Mouse (Mus musculus) forebrain, embryonic 14.5 days (tissue): ENCODE measurements around the gene Grin2d. TPM values are rescaled to one million over a fixed set of nuclear protein-coding genes. Genes with fewer than 3 reads are reported as not detected.

Source experiments
- ATAC-seq: fragments of 200-750 bp; cut with Nextera tagmentation; 2 replicates; pipeline ENCODE4 v1.8.0; 2017; ENCODE audit warnings: mild to moderate bottlenecking, moderate library complexity
- DNase-seq: peaks from one replicate; pipeline ENCODE4 v3.0.0-alpha.2; 2015; ENCODE audit warnings: low spot score
- H3K27ac ChIP-seq: fragments of 300-500 bp; sonication (generic); 2 replicates; pipeline ENCODE4 v1.5.1; 2014; ENCODE audit warnings: low read depth, mild to moderate bottlenecking, control low read depth, low read length, moderate library complexity
- H3K27me3 ChIP-seq: fragments of 300-500 bp; sonication (generic); replicated peaks from 2 replicates; pipeline ENCODE4 v1.6.1; 2014; ENCODE audit warnings: low read length, control low read depth, mixed read lengths; ENCODE audit not compliant: control insufficient read depth, insufficient read depth
- H3K36me3 ChIP-seq: fragments of 300-500 bp; sonication (generic); 2 replicates; pipeline ENCODE4 v1.6.1; 2014; ENCODE audit warnings: low read length, control low read depth; ENCODE audit not compliant: control insufficient read depth, insufficient read depth
- H3K4me1 ChIP-seq: fragments of 300-500 bp; sonication (generic); 2 replicates; pipeline ENCODE4 v1.6.1; 2014; ENCODE audit warnings: antibody characterized with exemption, low read length, control low read depth; ENCODE audit not compliant: control insufficient read depth, insufficient read depth
- H3K4me2 ChIP-seq: fragments of 300-500 bp; sonication (generic); 2 replicates; pipeline ENCODE4 v1.6.1; 2014; ENCODE audit warnings: mild to moderate bottlenecking, control low read depth, low read length
- H3K4me3 ChIP-seq: fragments of 300-500 bp; sonication (generic); 2 replicates; pipeline ENCODE4 v1.5.1; 2014; ENCODE audit warnings: low read depth, low read length, control low read depth
- H3K9ac ChIP-seq: fragments of 300-500 bp; sonication (generic); 2 replicates; pipeline ENCODE4 v1.6.1; 2014; ENCODE audit warnings: mild to moderate bottlenecking, low read length, control low read depth, moderate library complexity
- H3K9me3 ChIP-seq: fragments of 300-500 bp; sonication (generic); replicated peaks from 2 replicates; pipeline ENCODE4 v1.6.1; 2016; ENCODE audit warnings: low read length, control low read depth, mixed read lengths; ENCODE audit not compliant: control insufficient read depth
- WGBS: fragments of 180-500 bp; shearing (Covaris S2); extraction: QIAGEN DNeasy Blood & Tissue Kit; methylation state at CpG from one replicate; pipeline ENCODE4 v1.1.7; 2014; 5-methylcytosine and 5-hydroxymethylcytosine counted together
- polyA plus RNA-seq: library from polyadenylated mRNA; unstranded; fragments of >200 nt; fragmentation: Nextera tagmentation; extraction: Ambion mirVana; gene quantifications from 2 replicates; pipeline ENCODE4 v1.2.1, GENCODE M21; 2014

Grin2d gene
- polyA plus RNA-seq, 1 experiment from 2014 or later = 0.52 TPM

DNA sequence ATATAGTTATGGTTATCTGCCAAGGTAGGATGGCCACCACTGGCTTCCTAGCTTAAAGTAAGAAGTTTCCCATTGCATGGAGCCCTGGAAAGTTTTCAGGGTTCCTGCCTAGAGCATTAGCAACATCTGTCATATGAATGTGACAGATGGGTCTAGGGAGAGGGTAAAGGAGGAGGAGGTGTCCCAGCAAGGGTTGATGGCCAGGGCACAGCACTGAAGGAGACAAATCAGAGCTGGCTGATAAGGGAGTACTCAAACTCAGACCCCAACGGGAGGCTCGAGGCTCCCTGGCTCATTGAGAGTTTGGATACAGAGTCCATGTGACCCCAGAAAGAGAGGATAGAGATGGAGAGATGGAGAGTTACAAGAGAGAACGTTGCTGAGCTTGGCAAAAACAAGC lies 27.5 kb downstream of the Grin2d start:
- Histone ChIP-seq H3K36me3 (no peaks in the 10 kb centered on the region), H3K9ac (no peak overlapping the region), H3K4me1 (no peaks in the 10 kb centered on the region), H3K27ac (no peak overlapping the region), H3K4me3 (no peak overlapping the region), H3K9me3 (no peaks in the 10 kb centered on the region), H3K27me3 (no peaks in the 10 kb centered on the region), H3K4me2 (no peak overlapping the region)
- no peak for ATAC-seq
- 76% methylated on average over 3 of the region's 3 CpGs for WGBS
- no peak for DNase-seq

DNA sequence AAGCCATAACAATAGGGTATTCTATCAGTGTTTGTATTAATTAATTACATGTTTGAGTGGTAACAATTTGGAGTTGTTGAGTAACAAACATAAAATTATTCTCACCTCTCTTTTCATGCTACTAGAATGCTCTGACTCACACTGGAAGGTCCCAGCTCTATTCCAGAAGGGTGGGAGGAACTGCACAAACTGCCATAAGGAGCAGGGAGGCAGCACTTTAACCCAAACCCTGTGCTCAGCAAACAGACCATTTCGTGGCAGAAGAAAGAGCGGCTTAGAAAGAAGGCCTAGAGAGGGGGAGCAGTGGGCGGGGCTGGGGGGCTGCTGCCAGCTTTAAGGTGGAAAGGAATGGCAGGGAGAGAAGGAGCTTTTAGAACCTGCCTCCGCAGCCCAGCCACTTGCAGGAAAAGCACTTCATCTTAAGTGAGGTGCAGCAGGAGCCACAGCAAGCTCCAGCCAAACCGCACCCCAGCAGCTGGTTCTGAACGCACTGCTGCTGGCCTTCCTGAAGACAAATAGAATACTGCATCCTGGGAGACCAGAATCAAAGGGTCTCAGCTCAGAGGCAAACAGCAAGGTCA lies 29.6 kb downstream of the Grin2d start:
- Histone ChIP-seq H3K4me1 (no peaks in the 10 kb centered on the region), H3K27ac (no peak overlapping the region), H3K4me2 (no peak overlapping the region), H3K4me3 (no peak overlapping the region), H3K36me3 (no peaks in the 10 kb centered on the region), H3K9me3 (no peaks in the 10 kb centered on the region), H3K9ac (peak overlapping the region; percentile 14; the same call in 1 of the 2 replicates), H3K27me3 (no peaks in the 10 kb centered on the region)
- no peak for ATAC-seq
- DNase-seq = no peak
- WGBS = 3% methylated on average over 6 of the region's 6 CpGs

DNA sequence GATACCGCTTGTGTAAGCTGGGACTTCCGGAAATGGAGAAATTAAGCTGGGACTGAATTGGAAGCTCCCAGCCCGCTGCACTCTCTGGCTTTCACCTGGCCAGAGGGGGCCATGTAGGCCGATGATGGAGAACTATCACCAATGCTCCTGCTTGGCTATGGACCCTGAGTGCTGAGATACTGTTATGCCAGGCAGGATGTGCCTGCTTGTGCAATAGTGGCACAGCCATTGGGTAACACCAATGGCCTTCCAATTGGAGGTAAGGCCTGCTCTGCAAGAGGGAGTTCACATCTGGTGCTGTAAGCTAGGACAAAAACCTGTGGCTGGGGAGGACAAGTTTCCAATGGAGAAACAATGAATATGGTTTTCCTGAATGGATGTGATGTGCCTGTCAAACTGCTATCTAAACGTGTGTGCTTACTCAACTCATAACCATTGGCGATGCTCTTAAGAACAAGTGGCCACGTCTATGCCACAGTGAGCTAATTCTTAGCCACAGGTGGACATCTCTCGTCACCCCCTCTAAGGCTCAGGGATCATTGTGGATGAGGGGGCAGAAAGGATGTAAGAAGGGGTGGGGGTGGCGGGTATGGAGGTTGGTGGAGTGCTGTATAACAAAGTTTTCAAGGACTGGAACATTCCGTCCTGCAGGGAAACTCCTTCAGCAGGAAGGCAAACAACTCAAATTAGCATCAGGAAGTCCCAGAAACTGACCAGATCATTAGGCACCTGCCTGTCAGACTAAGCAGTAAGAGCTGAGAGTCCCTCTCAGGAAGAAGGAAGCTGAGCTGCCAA lies 35.0 kb downstream of the Grin2d start:
- Histone ChIP-seq H3K4me1 (no peaks in the 10 kb centered on the region), H3K27ac (no peak overlapping the region), H3K4me2 (no peak overlapping the region), H3K4me3 (no peak overlapping the region), H3K27me3 (no peaks in the 10 kb centered on the region), H3K9me3 (no peaks in the 10 kb centered on the region), H3K9ac (no peak overlapping the region), H3K36me3 (no peaks in the 10 kb centered on the region)
- ATAC-seq = no peak
- DNase-seq = no peak
- 90% methylated on average over 10 of the region's 10 CpGs for WGBS

DNA sequence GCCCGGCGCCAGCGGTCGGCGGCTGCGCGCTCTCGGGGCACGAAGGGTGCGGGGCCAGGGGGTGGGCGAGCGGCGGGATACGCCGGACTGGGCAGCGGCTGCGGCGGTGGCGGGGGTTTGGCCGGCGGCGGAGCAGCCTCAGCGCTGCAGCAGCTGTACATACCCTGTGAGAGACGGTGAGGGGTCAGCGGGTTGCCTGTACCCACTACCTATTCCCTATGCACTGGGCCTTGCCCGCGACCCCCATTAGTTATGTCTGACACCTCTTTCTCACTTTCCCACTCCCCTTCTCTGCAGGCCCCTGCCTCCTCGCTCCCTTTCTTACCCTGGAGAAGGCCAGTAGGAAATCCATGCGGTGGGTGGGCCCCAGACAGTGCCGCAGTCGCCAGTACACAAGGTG lies 44.3 kb downstream of the Grin2d start:
- Histone ChIP-seq H3K9ac (peak overlapping the region; percentile 21; the same call in 1 of the 2 replicates), H3K4me2 (peak overlapping the region; percentile 40), H3K36me3 (peaks cover 2% of the 10 kb centered on the region; the same call in 1 of the 2 replicates), H3K4me3 (peak overlapping the region; percentile 24), H3K27me3 (peaks cover 44% of the 10 kb centered on the region), H3K4me1 (peaks cover 10% of the 10 kb centered on the region), H3K9me3 (no peaks in the 10 kb centered on the region), H3K27ac (no peak overlapping the region)
- 6% methylated on average over 9 of the region's 31 CpGs for WGBS
- ATAC-seq (no peak), DNase-seq (no peak)

DNA sequence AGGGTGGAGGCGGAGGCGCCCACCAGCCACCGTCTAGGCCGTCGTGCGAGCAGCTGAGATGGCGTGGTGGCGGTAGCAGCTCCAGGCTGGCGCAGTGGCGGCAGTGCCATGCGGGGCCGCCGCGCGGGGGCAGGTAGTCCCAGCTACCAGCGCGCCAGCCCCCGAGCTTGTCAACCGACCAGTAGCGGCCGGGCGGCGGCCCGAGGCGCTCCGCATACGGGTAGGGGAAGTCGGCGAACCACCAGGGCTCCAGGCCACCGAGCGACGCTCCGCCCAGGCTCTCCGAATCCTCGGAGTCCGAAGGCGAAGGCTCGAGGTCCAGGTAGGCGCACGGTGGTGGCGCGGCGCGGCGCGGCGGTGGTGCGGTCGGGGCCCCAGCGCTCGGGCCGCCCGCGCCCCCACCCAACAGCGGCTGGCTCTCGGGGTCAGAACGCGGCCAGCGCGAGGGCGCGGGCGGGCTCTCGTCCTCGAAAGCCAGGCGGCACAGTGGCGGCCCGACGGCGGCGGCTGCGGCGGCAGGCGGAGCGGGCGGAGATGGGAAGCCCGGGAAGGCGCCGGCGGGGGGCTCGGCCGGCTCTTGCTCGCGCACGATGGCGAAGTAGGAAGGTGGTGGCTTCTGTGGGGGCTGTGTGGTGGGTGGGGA lies 44.9 kb downstream of the Grin2d start:
- peaks cover 44% of the 10 kb centered on the region for H3K27me3 ChIP-seq
- no peaks in the 10 kb centered on the region for H3K9me3 ChIP-seq
- no peak overlapping the region for H3K27ac ChIP-seq
- ATAC-seq (no peak), DNase-seq (no peak)
- peak overlapping the region; percentile 24 for H3K4me3 ChIP-seq
- peak overlapping the region; percentile 40 for H3K4me2 ChIP-seq
- peaks cover 10% of the 10 kb centered on the region for H3K4me1 ChIP-seq
- WGBS = 1% methylated on average over 60 of the region's 86 CpGs
- H3K9ac ChIP-seq = peak overlapping the region; percentile 35; the same call in 1 of the 2 replicates
- peaks cover 8% of the 10 kb centered on the region for H3K36me3 ChIP-seq

DNA sequence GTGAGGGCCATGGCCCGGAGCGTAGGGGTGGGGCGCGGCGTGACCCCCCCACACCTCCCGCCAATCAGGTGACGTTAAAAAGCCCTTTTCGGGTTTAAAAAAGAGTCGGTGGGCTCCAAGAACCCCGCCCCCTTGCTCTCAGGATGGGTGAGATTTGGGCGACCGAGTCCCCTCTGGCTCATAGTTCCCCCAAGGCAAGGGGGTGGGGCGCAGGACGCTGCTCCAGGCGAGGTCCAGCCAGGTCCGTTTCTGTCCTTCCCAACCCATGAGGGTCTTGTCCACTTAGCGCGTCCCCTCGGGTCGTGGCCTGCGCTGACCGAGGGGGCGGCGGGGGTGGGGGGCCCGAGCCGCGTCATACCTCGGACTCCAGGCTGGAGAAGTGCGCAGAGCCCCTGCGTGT lies 45.8 kb downstream of the Grin2d start:
- no peak overlapping the region for H3K27ac ChIP-seq
- DNase-seq = no peak
- H3K4me3 ChIP-seq = peak overlapping the region; percentile 24
- H3K27me3 ChIP-seq = peaks cover 44% of the 10 kb centered on the region
- H3K9me3 ChIP-seq = no peaks in the 10 kb centered on the region
- H3K4me1 ChIP-seq = peaks cover 10% of the 10 kb centered on the region
- peak overlapping the region; percentile 40 for H3K4me2 ChIP-seq
- H3K9ac ChIP-seq = no peak overlapping the region
- WGBS = 15% methylated on average over 30 of the region's 30 CpGs
- ATAC-seq = no peak
- H3K36me3 ChIP-seq = peaks cover 17% of the 10 kb centered on the region

DNA sequence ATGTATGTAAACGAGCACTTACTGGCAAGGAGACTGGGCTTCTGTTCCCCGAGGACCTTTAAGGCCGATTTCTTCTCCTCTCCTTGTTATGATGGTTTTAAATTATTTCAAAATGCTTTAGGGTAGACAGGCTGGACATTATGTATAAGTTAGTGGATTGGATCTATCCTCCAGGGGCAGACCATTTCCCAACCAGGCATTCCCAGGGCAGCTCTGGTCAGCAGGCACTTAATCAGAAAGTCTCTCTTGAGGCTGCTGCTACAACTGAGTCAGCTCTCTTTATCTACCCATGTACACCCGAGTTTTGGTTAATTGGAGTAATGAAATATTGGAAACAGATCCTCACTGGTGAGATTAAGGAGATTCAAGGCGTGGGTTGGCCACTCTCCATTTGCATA lies 47.1 kb downstream of the Grin2d start:
- H3K9me3 ChIP-seq = no peaks in the 10 kb centered on the region
- 23% methylated on average over 5 of the region's 5 CpGs for WGBS
- peak overlapping the region; percentile 76 for H3K4me2 ChIP-seq
- H3K36me3 ChIP-seq = peaks cover 30% of the 10 kb centered on the region
- peak overlapping the region; percentile 75; the same call in 1 of the 2 replicates for H3K27ac ChIP-seq
- H3K27me3 ChIP-seq = peaks cover 44% of the 10 kb centered on the region
- peak overlapping the region; percentile 62 for H3K9ac ChIP-seq
- DNase-seq (no peak), ATAC-seq (no peak; the same call in 1 of the 2 replicates)
- H3K4me3 ChIP-seq = peak overlapping the region; percentile 75
- peaks cover 10% of the 10 kb centered on the region for H3K4me1 ChIP-seq

DNA sequence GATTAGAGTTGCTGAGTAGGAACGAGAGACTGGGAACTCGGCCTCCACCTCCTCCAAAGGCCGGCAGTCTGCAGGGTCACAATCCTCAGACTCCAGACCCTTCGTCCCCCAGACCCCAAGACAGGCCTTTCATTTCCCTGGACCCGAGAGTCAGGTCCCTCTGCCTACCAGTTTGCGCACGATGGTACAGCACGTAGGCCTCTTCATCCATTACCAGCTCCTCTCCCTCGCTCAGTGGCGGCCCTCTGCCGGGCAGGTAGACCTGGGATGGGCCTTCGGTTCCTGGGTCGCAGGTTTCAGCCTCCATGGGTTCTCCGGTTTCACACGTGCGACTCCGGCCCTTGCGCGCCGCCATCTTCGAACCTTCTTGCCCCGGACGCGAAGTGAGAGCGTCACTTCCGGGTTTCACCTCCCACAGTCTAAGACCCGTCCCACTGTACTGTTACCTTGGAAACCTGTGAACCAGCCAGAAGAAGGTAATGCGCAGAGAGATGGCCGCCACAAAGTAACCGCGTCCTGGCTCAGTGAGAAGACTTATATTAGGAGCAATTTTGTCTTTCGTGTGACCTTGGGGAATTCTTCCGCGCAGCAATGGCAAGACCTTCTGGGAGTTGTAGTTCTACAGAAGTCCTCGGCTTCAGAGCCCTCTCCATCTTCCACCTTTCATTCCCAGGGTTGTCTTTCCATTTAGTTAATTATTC lies 47.6 kb downstream of the Grin2d start, which contains the start of gene Grwd1:
Grwd1 (minus strand) TSS at position 518 of the 701 bp plus-strand sequence.
- ATAC-seq (peak; percentile 92), DNase-seq (peak; percentile 97)
- Histone ChIP-seq H3K36me3 (peaks cover 35% of the 10 kb centered on the region), H3K4me2 (peak within 1 kb of the TSS; percentile 76), H3K27ac (peak within 1 kb of the TSS; percentile 75; the same call in 1 of the 2 replicates), H3K9me3 (no peaks in the 10 kb centered on the region), H3K27me3 (peaks cover 41% of the 10 kb centered on the region), H3K4me1 (peaks cover 10% of the 10 kb centered on the region), H3K9ac (peak within 1 kb of the TSS; percentile 62), H3K4me3 (peak within 1 kb of the TSS; percentile 75)
- under 1% methylated on average over 35 of the region's 35 CpGs for WGBS
